Mouse (Mus musculus): ENCODE data around the gene Dlg1.
A peak's percentile ranks its signal among the peaks of the same experiment; 100 is the strongest.
"Not testable (repeated sequence)": the region's sequence is repeated elsewhere in the genome, so short reads cannot be mapped to it uniquely, and the experiment has no call there.

Dlg1 gene

DNA sequence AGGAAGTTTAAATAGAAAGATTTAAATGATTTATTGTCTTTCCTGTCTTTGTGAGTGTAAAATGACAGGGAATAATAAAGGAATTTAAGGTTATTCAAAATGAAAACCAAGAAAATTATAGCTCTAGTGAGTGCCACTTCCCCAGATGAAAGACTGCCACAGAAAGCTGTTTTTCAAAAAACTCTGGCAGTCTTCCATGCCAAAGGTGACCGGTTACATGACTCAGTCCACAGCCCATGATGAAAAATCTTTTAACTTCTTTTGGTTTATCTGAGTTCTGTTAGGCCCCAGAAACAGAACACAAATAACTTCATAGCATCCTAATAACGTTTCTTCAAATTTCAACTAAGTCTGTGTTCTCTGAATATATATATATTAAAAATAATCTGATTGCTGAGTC, 7.7 kb upstream of the Dlg1 start:
- DNase-seq (ENCODE audit: low read depth, low spot score) = no peak

DNA sequence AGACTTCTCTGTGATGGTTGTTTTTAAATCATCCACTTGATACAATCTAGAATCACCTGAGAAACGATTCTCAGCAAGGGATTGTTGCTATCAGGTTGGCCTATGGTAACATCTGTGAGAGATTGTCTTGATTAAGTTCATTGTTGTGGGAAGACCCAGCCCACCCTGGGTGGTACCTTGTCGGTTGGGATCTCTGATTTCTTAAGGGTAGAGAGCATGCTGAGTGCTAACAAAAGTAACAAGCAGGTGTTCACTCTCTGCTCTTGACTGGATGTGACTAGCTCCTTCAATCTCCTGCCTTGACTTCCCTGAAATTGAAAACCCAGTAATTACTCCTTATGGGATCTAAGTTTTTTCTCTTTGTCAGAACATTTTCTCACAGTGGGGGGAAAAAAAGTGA, 5.7 kb upstream of the Dlg1 start:
- no peak for DNase-seq (ENCODE audit: low read depth, low spot score)

DNA sequence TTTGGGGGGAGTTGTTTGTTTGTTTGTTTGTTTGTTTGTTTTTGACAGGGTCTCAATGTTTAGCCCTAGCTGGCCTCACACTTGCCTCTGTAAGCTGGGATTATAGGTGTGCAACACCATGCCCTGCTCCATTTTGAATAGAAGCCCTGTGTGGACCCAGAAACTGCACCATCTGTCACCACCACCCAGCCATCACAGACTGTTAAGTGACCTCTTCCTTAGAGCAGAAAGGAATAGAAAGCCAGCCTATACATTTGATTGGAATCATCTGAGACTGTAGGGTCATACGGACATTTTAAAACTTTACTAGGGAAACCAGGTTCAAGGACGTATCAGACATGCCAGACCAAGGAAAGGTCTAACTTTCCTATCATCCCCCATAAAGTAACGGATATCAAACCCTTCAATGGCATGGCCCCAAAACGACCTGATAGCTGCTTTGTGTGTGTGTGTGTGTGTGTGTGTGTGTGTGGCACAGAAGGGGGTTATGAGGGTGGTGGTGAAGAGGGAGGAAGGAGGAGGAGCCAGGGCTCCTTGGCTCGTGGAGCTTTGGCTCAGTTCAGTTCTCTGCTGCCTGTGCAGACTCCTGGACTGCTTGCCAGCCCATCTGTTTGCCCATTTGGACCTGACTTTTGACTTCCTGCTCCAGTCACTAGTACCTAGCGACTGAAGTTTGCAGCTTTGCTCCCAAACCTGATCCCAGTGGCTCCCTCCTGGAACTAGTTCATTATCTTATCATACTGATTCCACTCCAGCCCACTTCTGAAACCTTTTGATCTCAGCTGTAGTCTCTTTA, 4.5 kb upstream of the Dlg1 start:
- DNase-seq (ENCODE audit: low read depth, low spot score) = no peak

DNA sequence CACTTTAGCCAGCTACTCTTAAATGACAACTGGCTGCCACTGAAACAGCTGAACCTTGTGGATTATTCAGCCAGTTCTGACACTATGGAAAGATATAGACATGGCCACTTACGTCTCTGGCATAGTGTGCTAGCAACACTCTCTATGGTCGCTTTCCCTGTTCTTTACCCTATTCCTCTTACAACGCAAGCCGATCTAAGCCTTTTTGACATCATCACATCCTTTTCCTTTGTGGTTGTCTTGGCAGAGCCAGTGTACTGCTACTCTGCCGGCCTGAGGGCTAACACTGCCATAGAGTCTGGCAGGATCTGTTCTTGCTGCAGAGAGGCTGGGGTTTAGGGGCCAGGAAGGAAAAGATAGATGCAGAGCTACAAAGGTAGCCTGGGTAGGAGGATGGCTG, 3.8 kb upstream of the Dlg1 start:
- no peak for DNase-seq (ENCODE audit: low read depth, low spot score)

DNA sequence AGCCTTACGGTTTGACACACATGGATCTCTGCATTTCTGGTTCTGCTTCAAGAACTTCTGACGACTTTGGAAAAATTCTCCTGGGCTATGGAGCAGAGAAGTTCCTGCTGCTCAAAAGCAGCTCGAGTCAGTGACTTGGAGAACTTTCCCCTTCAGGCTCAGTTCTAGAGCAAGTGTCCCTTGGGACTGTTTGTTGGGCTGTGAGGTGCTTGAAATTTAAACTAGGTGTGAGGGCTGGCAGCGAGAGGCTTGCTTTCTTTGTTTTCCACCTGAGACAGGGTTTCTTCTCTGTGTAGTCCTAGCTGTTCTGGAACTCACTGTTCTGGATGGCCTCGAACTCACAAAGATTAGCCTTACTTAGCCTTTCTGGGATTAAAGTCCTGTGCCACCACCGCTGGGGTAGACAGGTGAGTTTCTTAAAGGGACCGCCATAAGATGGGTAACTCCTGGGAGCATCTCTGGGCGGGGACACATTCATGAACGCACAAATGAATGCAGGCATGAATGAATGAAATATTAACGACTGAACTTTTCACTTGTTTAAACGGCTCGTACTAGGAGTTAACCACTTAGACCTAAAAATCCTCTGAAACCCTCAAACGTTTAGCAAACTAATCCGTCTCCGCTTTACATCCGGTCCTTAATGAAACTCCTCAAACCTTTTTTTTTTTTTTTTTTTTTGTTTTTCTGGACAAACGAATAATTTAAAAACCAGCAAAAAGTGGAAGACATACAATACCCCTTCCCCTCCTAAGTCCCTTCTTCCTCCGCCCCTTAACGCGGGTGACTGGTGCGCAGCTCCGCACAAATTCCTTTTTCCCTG, 476 bp upstream of the Dlg1 start:
- DNase-seq (ENCODE audit: low read depth, low spot score) = no peak

DNA sequence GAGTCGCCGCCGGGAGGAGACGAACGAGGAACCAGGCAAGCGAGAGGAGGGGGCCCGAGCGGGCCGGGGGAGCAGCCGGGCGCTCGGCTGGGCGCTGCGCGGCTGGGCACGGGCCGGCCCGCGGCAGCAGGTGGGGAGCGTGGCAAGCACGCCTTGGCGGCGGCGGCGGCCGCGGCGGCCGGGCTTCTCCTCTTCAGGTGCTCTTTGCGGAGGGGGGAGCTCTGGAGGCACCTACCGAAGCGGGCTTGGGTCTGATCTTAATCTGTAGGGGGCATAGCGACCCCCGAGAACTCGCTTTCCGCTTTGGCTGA, 999 bp downstream of the Dlg1 start:
- no peak for DNase-seq (ENCODE audit: low read depth, low spot score)

DNA sequence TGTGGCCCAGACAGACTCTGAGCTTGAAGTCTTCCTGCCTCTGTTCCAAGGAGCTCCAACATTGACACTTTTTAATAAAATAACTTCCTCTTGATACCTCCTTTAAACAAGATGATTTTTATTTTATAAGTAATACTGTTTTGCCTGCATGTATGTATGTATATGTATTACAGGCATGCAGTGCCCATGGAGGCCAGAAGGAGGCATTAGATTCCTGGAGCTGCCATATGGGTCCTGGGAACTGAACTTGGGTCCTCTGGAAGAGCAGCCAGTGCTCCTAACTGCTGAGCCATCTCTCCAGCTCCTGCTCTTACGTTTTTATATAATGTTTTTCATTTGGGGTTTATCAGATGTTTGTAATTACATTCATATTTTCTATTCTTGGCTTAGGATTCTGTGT, 9.0 kb downstream of the Dlg1 start:
- DNase-seq (ENCODE audit: low read depth, low spot score) = no peak

DNA sequence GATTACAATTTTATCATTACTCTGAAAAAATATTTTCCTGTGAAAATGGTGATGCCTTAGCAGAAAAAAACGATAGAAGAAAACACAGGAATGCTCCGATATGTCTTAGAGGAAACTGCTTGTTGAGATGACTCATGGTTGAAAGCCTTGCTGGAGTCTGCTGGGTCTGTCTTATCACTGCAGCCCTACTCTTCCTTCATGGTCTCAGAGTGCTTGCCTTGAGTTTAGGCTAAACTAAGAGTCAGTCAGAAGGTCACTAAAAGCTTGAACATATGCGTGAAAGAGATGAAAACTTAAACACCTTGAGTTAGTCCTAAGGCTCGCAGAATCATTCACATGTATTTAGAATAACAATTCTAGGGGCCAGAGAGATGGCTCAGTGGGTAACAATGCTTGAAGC, 14.2 kb downstream of the Dlg1 start:
- no peak for DNase-seq (ENCODE audit: low read depth, low spot score)

DNA sequence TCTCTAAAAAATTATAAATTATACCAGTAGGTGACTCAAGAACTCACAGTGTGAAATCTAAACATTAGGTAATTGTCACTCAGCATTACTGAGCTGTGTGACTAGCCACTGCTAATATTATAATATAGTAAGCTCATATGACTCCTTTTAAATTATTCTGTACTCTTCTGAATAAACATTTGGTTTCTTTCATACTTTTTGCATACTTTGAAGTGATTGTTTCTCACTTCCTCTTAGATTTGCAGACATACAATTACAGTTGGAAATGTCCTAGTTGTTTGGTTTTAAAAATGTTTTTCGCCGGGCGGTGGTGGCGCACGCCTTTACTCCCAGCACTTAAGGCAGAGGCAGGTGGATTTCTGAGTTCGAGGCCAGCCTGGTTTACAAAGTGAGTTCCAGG, 19.0 kb downstream of the Dlg1 start:
- no peak for DNase-seq (ENCODE audit: low read depth, low spot score)

DNA sequence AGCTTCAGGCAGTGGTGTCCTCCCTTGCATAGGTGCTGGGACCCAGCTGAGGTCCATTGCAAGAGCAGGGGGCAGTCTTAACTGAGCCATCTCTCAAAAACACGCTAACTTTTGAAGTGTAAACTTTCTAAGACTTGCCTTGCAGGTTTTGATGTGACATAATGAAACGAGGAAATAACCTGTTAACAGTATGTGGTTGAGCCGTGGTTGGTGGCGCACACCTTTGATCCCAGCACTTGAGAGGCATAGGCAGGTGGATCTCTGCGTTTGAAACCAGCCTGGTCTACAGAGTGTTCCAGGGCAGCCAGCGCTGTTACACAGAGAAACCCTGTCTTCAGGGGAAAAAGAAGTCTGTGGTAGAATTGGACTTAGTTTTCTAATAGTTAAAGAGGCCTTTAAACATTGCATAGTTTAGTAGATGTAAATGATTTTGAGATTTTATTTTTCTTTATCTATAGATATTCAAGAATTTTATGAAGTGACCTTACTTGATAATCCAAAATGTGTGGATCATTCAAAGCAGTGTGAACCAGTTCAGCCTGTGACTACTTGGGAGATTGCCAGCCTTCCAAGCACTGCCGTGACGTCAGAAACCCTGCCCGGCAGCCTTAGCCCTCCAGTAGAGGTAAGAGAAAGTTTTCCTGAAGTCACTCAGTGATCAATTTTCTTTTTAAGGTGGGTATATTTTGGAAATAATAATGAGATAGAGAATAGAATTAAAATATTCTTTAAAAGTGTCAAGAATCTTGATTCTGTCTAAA, 20.6 kb downstream of the Dlg1 start:
- DNase-seq (ENCODE audit: low read depth, low spot score) = no peak

DNA sequence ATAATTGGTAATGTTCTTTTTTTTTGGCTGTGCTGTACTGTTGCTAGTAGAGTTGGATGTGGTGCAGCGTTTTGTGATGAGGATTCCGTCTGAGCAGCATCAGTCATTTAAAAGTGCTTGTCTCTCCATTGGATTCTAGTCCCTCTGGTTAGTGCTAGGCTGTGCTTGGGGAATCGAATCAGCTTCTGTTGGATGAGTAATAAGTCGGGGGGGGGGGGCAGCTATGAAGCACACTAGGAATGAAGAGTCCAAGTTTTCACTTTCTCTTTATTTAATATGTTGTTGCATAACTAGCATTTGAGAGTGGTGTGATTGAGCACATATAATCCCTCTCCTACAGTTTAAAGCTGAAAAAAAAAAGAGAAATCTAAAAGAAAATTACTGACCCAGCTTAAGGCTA, 21.5 kb downstream of the Dlg1 start:
- no peak for DNase-seq (ENCODE audit: low read depth, low spot score)

DNA sequence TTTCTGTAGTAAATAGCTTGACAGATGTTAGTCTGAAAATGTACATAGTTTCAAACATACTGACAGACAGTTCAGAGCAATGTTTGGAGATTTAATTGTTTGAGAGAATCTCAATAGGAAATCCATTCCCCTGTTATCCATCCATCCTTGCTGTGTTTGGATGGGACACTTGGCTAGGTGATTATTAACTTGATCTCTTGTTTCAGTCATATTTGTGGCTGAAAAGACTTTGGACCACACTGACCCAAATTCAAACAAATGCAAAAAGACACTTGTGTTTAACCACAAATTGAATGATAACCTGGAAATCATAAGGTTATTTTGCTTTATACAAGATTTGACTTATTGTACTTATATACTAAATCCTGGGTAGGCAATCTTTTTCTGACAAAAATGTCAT, 24.5 kb downstream of the Dlg1 start:
- no peak for DNase-seq (ENCODE audit: low read depth, low spot score)

DNA sequence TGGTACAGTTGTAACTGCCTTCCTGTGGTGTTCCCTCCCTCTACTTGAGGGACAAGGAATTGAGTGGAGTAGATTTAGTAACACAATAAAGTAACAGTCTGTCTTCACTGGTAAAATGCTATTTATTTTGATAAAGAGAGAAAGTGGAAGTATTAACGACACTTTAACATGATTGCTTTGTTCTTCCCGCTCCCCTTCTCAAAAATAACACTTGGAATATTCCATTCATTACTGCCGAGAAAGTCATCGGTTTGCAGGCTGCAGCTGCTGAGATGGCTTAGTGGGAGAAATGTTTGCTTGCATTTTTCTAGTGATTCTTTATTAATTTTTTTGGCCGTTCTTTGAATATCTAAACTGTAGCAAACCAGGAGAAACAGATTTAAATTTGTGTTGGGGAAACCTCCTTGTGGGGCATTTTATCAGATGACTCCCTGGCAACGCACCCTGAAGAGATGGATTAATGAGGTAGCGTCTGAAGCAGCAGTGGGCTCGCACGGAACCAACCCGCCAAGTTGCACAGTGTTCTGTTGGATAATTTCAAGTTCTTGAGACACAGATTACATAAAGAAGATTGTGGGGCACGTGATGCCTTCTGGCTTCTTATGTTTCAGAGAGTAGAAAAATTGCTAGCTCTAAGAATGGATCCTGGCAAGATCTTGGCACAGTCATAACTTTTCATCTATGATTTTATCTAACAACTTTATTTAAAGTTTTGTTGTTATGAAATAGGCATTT, 32.2 kb downstream of the Dlg1 start:
- DNase-seq (ENCODE audit: low read depth, low spot score) = peak; percentile 76

DNA sequence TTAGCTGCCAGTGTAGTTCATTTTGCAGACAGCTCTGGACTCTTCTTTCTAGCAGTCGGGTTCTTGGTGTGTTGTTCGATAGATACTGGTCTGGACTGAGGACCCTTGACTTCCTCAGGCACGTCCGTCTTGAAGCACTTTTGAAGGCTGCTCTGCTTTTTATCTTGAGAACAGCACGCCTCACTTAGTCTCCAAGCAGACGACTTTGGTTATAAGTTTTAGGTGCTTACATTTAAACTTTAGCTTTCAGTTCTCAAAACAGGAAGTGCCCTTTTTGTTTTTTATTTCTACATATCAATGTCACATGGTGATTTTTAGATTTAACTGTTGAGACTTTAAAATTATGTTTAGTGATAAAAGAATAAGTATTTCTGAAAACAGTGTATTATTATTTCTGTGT, 33.1 kb downstream of the Dlg1 start:
- no peak for DNase-seq (ENCODE audit: low read depth, low spot score)

DNA sequence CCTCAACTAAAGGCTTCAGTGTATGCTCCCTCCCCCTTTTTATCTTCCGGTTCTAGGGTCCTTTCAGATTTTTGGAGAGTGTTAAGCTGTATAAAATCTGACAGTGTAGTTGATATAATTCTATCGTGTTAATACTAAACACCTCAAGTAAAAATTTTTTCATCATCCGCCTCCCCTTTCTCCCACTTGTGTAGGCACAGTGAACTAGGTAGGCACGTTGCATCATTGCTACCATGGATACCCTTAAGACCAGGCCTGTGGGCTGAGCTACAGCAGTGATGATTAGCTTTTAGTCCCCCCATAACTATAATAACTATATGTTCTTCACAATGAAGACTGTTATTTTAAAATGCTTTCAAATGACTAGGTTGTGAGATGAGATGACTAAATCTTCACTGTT, 34.1 kb downstream of the Dlg1 start:
- DNase-seq (ENCODE audit: low read depth, low spot score) = peak; percentile 62

DNA sequence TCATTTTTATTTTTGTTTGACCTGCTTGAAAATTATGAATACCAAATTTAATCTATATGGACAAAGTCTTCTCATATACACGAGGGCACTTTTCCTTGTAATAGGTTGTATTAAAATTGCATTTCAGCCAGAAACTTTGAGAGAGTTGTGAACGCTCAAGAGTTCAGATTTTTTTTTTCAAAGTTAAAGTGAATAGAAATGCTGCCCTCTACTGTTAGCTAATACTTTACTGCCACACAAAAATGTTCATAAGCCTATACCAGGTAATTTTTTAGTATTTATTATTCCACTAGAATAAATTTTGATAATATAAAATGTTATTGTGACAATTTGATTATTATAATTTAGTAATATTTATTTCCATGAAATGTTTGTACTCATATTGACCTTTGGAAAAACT, 42.0 kb downstream of the Dlg1 start:
- no peak for DNase-seq (ENCODE audit: low read depth, low spot score)

DNA sequence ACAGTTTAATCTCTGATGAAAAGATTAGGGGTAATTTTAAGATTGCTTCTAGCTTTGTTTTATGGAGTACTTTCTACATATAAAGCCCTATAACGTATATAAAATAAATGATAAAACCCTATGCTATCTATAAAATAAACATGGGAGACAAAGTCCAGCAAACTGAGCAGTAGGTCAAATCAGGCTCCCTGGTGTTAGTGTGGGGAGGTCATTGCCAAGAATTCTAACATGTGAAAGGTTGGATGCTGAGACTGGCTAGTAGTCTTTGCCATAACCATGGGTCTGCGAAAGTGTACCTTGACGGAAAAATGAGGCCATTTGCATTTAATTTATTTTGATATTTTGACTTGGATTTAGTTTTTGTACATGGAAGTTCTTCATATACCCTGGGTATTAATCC, 42.7 kb downstream of the Dlg1 start:
- DNase-seq (ENCODE audit: low read depth, low spot score) = no peak

DNA sequence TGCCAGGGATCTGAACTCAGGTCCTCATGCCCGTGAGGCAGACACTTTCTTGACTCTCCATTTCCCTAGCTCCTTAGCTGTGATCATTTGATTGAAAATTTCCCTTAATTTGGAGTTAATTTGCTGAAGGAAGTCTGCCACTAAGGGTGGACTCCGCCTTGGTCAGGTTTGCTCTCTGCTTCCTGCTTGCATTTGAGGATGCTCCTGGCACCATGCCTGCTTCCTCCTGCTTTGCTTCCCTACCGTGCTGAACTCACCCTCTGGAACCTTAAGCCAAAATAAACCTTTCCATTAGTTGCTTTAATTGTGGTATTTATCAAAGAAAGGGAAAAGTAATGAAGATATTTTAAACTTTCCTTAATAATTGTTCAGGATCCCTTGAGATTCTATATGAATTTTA, 44.1 kb downstream of the Dlg1 start:
- DNase-seq (ENCODE audit: low read depth, low spot score) = no peak

DNA sequence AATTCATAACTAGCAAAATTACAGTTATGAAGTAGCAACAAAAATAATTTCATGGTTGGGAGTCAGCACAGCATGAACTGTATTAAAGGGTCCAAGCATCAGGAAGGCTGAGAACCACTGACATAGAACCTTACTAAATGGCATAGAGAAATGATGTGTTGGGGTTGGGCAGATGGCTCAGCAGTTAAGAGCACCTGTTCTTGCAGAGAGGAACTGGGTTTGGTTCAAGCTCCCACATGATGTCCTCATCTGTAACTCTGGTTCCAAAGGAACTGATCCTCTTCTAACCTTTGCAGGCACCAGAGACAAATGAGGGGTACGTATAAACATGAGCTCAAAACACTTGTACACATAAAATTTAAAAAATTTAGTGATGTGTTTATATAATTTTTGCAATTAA, 59.7 kb downstream of the Dlg1 start:
- DNase-seq (ENCODE audit: low read depth, low spot score) = no peak

DNA sequence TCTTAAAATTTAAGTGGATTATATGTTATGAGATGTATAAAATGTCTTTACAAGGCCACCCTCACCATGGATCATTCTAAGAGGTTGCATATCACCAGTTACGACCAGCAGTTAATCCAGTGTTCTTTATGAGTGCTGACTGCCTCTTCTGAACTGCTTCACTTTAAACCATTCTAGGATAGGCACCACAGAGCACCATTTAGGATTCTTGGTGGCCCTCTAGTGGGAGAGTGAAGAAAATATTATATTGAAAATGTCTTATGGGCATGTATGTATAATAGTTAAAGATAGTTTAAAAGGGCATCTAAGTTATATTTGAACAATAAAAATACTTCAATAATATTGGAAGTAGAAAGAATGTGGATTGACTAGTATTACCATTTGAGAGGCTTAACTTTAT, 60.9 kb downstream of the Dlg1 start:
- DNase-seq (ENCODE audit: low read depth, low spot score) = peak; percentile 39

DNA sequence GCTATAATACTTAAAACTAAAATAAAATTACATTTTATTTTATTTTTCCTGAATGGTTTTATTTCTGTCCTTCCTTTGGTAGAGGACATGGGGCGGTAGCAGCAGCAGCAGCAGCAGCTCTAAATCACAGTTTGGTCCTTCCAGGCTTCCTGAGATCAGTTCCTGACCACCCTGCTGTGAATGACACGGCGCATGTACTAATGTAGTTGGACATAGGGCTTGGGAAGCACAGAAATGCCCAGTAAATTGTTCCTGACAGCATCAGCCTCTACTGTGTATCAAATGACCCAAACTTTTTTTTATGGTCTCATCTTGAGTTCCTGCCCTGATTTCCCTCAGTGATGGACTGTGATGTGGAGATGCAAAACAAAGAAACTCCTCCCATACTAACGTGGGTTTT, 61.6 kb downstream of the Dlg1 start:
- DNase-seq (ENCODE audit: low read depth, low spot score) = no peak

DNA sequence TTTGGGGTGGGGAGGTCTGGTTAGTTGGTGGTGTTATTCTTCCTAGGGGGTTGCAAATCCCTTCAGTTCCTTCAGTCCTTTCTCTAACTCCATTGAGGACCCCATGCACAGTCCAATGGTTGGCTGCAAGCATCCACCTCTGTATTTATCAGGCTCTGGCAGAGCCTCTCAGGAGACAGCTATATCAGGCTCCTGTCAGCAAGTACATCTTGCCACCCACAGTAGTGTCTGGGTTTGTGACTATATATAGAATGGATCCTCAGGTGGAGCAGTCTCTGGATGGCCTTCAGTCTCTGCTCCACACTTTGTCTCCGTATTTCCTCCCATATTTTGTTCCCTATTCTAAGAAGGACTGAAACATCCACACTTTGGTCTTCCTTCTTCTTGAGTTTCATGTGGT, 67.7 kb downstream of the Dlg1 start:
- not testable (repeated sequence) for DNase-seq (ENCODE audit: low read depth, low spot score)

Measured in telencephalon, adult 2 months (tissue).